8 mouse cellular contexts compared by ENCODE assay signal in genomic region chr10:79834769-79835398, GRCm38 (mm10). TPM values are rescaled to one million over a fixed set of nuclear protein-coding genes. Genes with fewer than 3 reads are reported as not detected.
DNase-seq lines count a peak whose midpoint lies in the region; ATAC-seq lines count a peak whose summit lies in the region.

No protein-coding gene starts in this region.

- peaks cover 7% of the 10 kb centered on the region; the same call in 1 of the 2 replicates for H3K4me1 ChIP-seq in forebrain, embryonic 10.5 days
- H3K4me1 ChIP-seq in hindbrain, embryonic 11.5 days (replicated peaks; ENCODE audit: control insufficient read depth, insufficient read depth, low read length), result no peaks in the 10 kb centered on the region

- no peaks in the 10 kb centered on the region for H3K9me3 ChIP-seq in forebrain, embryonic 10.5 days
- no peaks in the 10 kb centered on the region for H3K9me3 ChIP-seq in hindbrain, embryonic 11.5 days (ENCODE audit: control insufficient read depth, low read length)

- no peaks in the 10 kb centered on the region for H3K36me3 ChIP-seq in forebrain, embryonic 10.5 days (replicated peaks)
- H3K36me3 ChIP-seq in hindbrain, embryonic 11.5 days (ENCODE audit: control insufficient read depth, insufficient read depth, low read length), result no peaks in the 10 kb centered on the region

- H3K27ac ChIP-seq in forebrain, embryonic 10.5 days, result no peak overlapping the region
- H3K27ac ChIP-seq in hindbrain, embryonic 11.5 days (ENCODE audit: low read depth, low read length), result no peak overlapping the region

- H3K9ac ChIP-seq in hindbrain, embryonic 11.5 days (ENCODE audit: low read depth, low read length), result no peak overlapping the region

- peak; percentile 68 for DNase-seq in gastrocnemius, adult 18-20 months (ENCODE audit: low spot score)
- no peak for DNase-seq in gastrocnemius, adult 8-10 months (ENCODE audit: low spot score in 2 of 2)
- DNase-seq in c-Kit-negative CD71-positive TER-119-positive erythroid progenitor cells, embryonic 14.5 days (ENCODE audit: low read depth, low spot score), result peak; percentile 29
- peak; percentile 82 for DNase-seq in forebrain, embryonic 10.5 days (ENCODE audit: extremely low spot score, low spot score)
- peak; percentile 87 for DNase-seq in hindbrain, embryonic 11.5 days (ENCODE audit: low spot score)
- DNase-seq in left cerebral cortex, postnatal 14 days (ENCODE audit: low spot score in 2 of 2), result peak; percentile 50 to 80
- peak; percentile 50 for DNase-seq in spleen, adult 12 weeks (ENCODE audit: low spot score)

- ATAC-seq in hindbrain, embryonic 11.5 days (ENCODE audit: low FRiP score), result peak; percentile 59; the same call in 1 of the 2 replicates
- ATAC-seq in megakaryocyte progenitor cell, adult 5-6 weeks (replicated peaks; ENCODE audit: poor library complexity), result peak; percentile 72

- 28% methylated on average over 9 of the region's 9 CpGs for WGBS in forebrain, embryonic 10.5 days
- WGBS in hindbrain, embryonic 11.5 days, result 25% methylated on average over 9 of the region's 9 CpGs

- no peaks in the 10 kb centered on the region for H3K27me3 ChIP-seq in forebrain, embryonic 10.5 days (ENCODE audit: poor library complexity, severe bottlenecking)
- no peaks in the 10 kb centered on the region for H3K27me3 ChIP-seq in hindbrain, embryonic 11.5 days (ENCODE audit: control insufficient read depth, insufficient read depth, low read length)

- intact Hi-C loops in left cerebral cortex, postnatal 14 days (cut with DNase I), result loop anchor here (1.0 to 5.0 kb wide), 3 partner anchors 47 to 124 kb away; no protein-coding TSS in a partner anchor

- H3K4me2 ChIP-seq in hindbrain, embryonic 11.5 days (replicated peaks; ENCODE audit: low read depth, low read length), result no peak overlapping the region

- H3K4me3 ChIP-seq in forebrain, embryonic 10.5 days, result no peak overlapping the region; the same call in 1 of the 2 replicates
- H3K4me3 ChIP-seq in hindbrain, embryonic 11.5 days (ENCODE audit: low read depth, low read length), result no peak overlapping the region

RNA-seq across cellular contexts. Expression of gene Misp, which starts 14.1 kb away (rescaled TPM):
- total RNA-seq in gastrocnemius, adult 18-20 months (2021), result under 1 TPM in 1 of 2 experiments, not detected in 1; 0.40 TPM
- not detected for total RNA-seq in gastrocnemius, adult 8-10 months (2022)
- polyA plus RNA-seq in forebrain, embryonic 10.5 days (2016; fragmentation: Nextera tagmentation; extraction: Ambion mirVana), result 0.18 and 1.0 TPM in 2 replicates
- polyA plus RNA-seq in hindbrain, embryonic 11.5 days (2014; fragmentation: Nextera tagmentation; extraction: Ambion mirVana), result 0.59 and 0.69 TPM in 2 replicates
- under 1 TPM; 0.59 to 0.72 TPM for total RNA-seq in left cerebral cortex, postnatal 14 days (2021)
- not detected in 2 replicates for total RNA-seq in megakaryocyte progenitor cell, adult 5-6 weeks (2015)
- total RNA-seq in megakaryocyte progenitor cell, adult 5-6 weeks (2017), result 0.58 TPM in 1 of 2 replicates, not detected in the other

RNA-seq across cellular contexts. Expression of gene Ptbp1, which starts 19.3 kb away (rescaled TPM):
- total RNA-seq in gastrocnemius, adult 18-20 months (2021), result 10 to 100 TPM; 12.7 to 22.7 TPM
- total RNA-seq in gastrocnemius, adult 8-10 months (2022), result 10 to 100 TPM; 11.8 to 19.3 (median 14.8) TPM
- polyA plus RNA-seq in forebrain, embryonic 10.5 days (2016; fragmentation: Nextera tagmentation; extraction: Ambion mirVana), result 370 and 377 TPM in 2 replicates
- polyA plus RNA-seq in hindbrain, embryonic 11.5 days (2014; fragmentation: Nextera tagmentation; extraction: Ambion mirVana), result 141 and 152 TPM in 2 replicates
- total RNA-seq in left cerebral cortex, postnatal 14 days (2021), result 10 to 100 TPM; 52.1 to 61.1 TPM
- 218 and 262 TPM in 2 replicates for total RNA-seq in megakaryocyte progenitor cell, adult 5-6 weeks (2015)
- total RNA-seq in megakaryocyte progenitor cell, adult 5-6 weeks (2017), result 172 and 187 TPM in 2 replicates

RNA-seq across cellular contexts. Expression of gene Prtn3, which starts 39.4 kb away (rescaled TPM):
- total RNA-seq in gastrocnemius, adult 18-20 months (2021), result not detected
- total RNA-seq in gastrocnemius, adult 8-10 months (2022), result not detected
- polyA plus RNA-seq in forebrain, embryonic 10.5 days (2016; fragmentation: Nextera tagmentation; extraction: Ambion mirVana), result 8.1 TPM in 2 replicates
- 9.4 and 10.5 TPM in 2 replicates for polyA plus RNA-seq in hindbrain, embryonic 11.5 days (2014; fragmentation: Nextera tagmentation; extraction: Ambion mirVana)
- 1 to 10 TPM; 2.3 to 3.1 TPM for total RNA-seq in left cerebral cortex, postnatal 14 days (2021)
- total RNA-seq in megakaryocyte progenitor cell, adult 5-6 weeks (2015), result 3,382 and 3,510 TPM in 2 replicates
- total RNA-seq in megakaryocyte progenitor cell, adult 5-6 weeks (2017), result 738 and 1,001 TPM in 2 replicates

RNA-seq across cellular contexts. Expression of gene Plppr3, which starts 39.5 kb away (rescaled TPM):
- total RNA-seq in gastrocnemius, adult 18-20 months (2021), result under 1 TPM; 0.11 to 0.17 TPM
- under 1 TPM in 1 of 4 experiments, not detected in 3; 0.40 TPM for total RNA-seq in gastrocnemius, adult 8-10 months (2022)
- 91.4 and 102 TPM in 2 replicates for polyA plus RNA-seq in forebrain, embryonic 10.5 days (2016; fragmentation: Nextera tagmentation; extraction: Ambion mirVana)
- 129 and 150 TPM in 2 replicates for polyA plus RNA-seq in hindbrain, embryonic 11.5 days (2014; fragmentation: Nextera tagmentation; extraction: Ambion mirVana)
- 10 to 100 TPM; 68.3 to 71.2 TPM for total RNA-seq in left cerebral cortex, postnatal 14 days (2021)
- 39.0 and 41.2 TPM in 2 replicates for total RNA-seq in megakaryocyte progenitor cell, adult 5-6 weeks (2015)
- 93.9 and 96.9 TPM in 2 replicates for total RNA-seq in megakaryocyte progenitor cell, adult 5-6 weeks (2017)

RNA-seq across cellular contexts. Expression of gene Palm, which starts 41.5 kb away (rescaled TPM):
- 10 to 100 TPM; 11.1 to 22.9 TPM for total RNA-seq in gastrocnemius, adult 18-20 months (2021)
- 10 to 100 TPM in 3 of 4 experiments, 1 to 10 TPM in 1; 6.8 to 12.3 (median 11.2) TPM for total RNA-seq in gastrocnemius, adult 8-10 months (2022)
- polyA plus RNA-seq in forebrain, embryonic 10.5 days (2016; fragmentation: Nextera tagmentation; extraction: Ambion mirVana), result 114 and 119 TPM in 2 replicates
- 129 and 132 TPM in 2 replicates for polyA plus RNA-seq in hindbrain, embryonic 11.5 days (2014; fragmentation: Nextera tagmentation; extraction: Ambion mirVana)
- 100 to 1,000 TPM; 398 to 410 TPM for total RNA-seq in left cerebral cortex, postnatal 14 days (2021)
- 65.3 and 71.4 TPM in 2 replicates for total RNA-seq in megakaryocyte progenitor cell, adult 5-6 weeks (2015)
- total RNA-seq in megakaryocyte progenitor cell, adult 5-6 weeks (2017), result 43.4 and 53.4 TPM in 2 replicates

Comparison
In these comparisons a context has a peak if more than half of its experiments do, and no peak if none do; other contexts are left out.
1. DNase-seq: peak in gastrocnemius, adult 18-20 months (single experiment), c-Kit-negative CD71-positive TER-119-positive erythroid progenitor cells, embryonic 14.5 days (single experiment), forebrain, embryonic 10.5 days (single experiment), hindbrain, embryonic 11.5 days (single experiment), left cerebral cortex, postnatal 14 days (2 of 2) and spleen, adult 12 weeks (single experiment); none in gastrocnemius, adult 8-10 months (0 of 2).
2. RNA of gene Prtn3, which starts 39.4 kb away (total RNA-seq): 738 to 3,510 TPM in megakaryocyte progenitor cell, adult 5-6 weeks; 2.3 to 3.1 TPM in left cerebral cortex, postnatal 14 days, not detected in gastrocnemius, adult 18-20 months and not detected in gastrocnemius, adult 8-10 months; every median in the first group is over 100 times any median in the second.